In the genomic region with DNA sequence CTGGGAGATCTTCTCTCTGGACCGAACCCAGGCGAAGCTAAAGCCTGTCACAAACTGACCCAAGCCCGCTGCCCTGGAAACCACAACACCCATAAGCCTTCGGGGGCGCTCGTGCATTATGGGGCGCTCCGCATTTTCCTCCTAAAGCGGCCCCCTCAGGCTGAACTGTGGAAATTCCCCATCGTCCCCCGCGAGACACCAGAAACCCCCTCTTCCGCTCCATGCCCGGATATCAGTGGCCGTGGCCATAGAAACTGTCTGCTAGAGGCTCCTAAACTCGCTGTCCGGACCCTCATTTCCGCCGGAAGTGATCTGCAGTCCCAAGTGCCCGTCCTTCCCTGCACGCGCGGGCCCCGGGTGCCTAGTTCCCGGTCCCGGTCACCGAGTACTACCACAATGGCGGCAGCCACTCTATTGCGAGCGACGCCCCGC, we compare ENCODE assay signal across 8 mouse cellular contexts. TPM values are rescaled to one million over a fixed set of nuclear protein-coding genes. Genes with fewer than 3 reads are reported as not detected.
DNase-seq lines count a peak whose midpoint lies in the region; ATAC-seq and TF ChIP-seq lines count a peak whose summit lies in the region.

Gene Tufm (plus strand): TSS at position 310 of the 432 bp plus-strand sequence.

- WGBS in forebrain, postnatal 0 days: 2% methylated on average over 32 of the region's 32 CpGs
- 0% methylated on average over 32 of the region's 32 CpGs for WGBS in lung, embryonic 16.5 days

- DNase-seq in G1E (ENCODE audit: low spot score): peak; percentile 90
- DNase-seq in cerebellum, adult 18-20 months: peak; percentile 95 to 99
- DNase-seq in forebrain, postnatal 0 days: peak; percentile 97
- peak; percentile 96 for DNase-seq in heart, postnatal 4 days
- DNase-seq in layer of hippocampus, adult 9-10 months (ENCODE audit: low spot score): peak; percentile 94
- DNase-seq in ovary, postnatal 10 days (ENCODE audit: low spot score): peak; percentile 80
- DNase-seq in thymus, postnatal 10 days (ENCODE audit: low spot score in 2 of 2): peak; percentile 91 to 92

- TF ChIP-seq CTCF in G1E (IDR thresholded peaks at IDR 0.05; ENCODE audit: low read depth, low read length): no peak
- peak; percentile 72 for TF ChIP-seq CTCF in forebrain, postnatal 0 days (IDR thresholded peaks at IDR 0.05; ENCODE audit: low read depth)

- H3K27ac ChIP-seq in forebrain, postnatal 0 days (ENCODE audit: low read depth, low read length): peak within 1 kb of the TSS; percentile 76
- peak within 1 kb of the TSS; percentile 57 for H3K27ac ChIP-seq in lung, embryonic 16.5 days (ENCODE audit: low read length)

- H3K27me3 ChIP-seq in G1E (ENCODE audit: insufficient read depth, low read length): no peaks in the 10 kb centered on the region
- no peaks in the 10 kb centered on the region for H3K27me3 ChIP-seq in forebrain, postnatal 0 days (ENCODE audit: insufficient read depth, low read length)
- no peaks in the 10 kb centered on the region for H3K27me3 ChIP-seq in lung, embryonic 16.5 days (ENCODE audit: control insufficient read depth, insufficient read depth, low read depth, low read length)

- peak within 1 kb of the TSS; percentile 81 for H3K4me3 ChIP-seq in G1E (ENCODE audit: low read depth, low read length)
- peak within 1 kb of the TSS; percentile 54 for H3K4me3 ChIP-seq in forebrain, postnatal 0 days (ENCODE audit: low read depth, low read length)
- H3K4me3 ChIP-seq in lung, embryonic 16.5 days (ENCODE audit: low read length): peak within 1 kb of the TSS; percentile 75

- H3K4me1 ChIP-seq in G1E (ENCODE audit: insufficient read depth, low read depth, low read length): peaks cover 51% of the 10 kb centered on the region
- H3K4me1 ChIP-seq in forebrain, postnatal 0 days (ENCODE audit: insufficient read depth): peaks cover 5% of the 10 kb centered on the region; the same call in 1 of the 2 replicates
- peaks cover 9% of the 10 kb centered on the region for H3K4me1 ChIP-seq in lung, embryonic 16.5 days (replicated peaks; ENCODE audit: control insufficient read depth, insufficient read depth, low read length)

- H3K36me3 ChIP-seq in G1E (replicated peaks): peaks cover 38% of the 10 kb centered on the region
- peaks cover 33% of the 10 kb centered on the region for H3K36me3 ChIP-seq in forebrain, postnatal 0 days (ENCODE audit: insufficient read depth)
- peaks cover 9% of the 10 kb centered on the region for H3K36me3 ChIP-seq in lung, embryonic 16.5 days (ENCODE audit: control insufficient read depth, insufficient read depth, low read length)

- H3K4me2 ChIP-seq in forebrain, postnatal 0 days (ENCODE audit: low read depth): peak within 1 kb of the TSS; percentile 87
- peak within 1 kb of the TSS; percentile 93 for H3K4me2 ChIP-seq in lung, embryonic 16.5 days (ENCODE audit: low read depth, low read length)

- H3K9me3 ChIP-seq in G1E (replicated peaks): no peaks in the 10 kb centered on the region
- no peaks in the 10 kb centered on the region for H3K9me3 ChIP-seq in forebrain, postnatal 0 days (ENCODE audit: low read length)
- H3K9me3 ChIP-seq in lung, embryonic 16.5 days (ENCODE audit: control insufficient read depth, low read length): no peaks in the 10 kb centered on the region

- ATAC-seq in G1E (ENCODE audit: extremely low read depth, insufficient number of reproducible peaks, low FRiP score, poor library complexity, severe bottlenecking): peak; percentile 90
- peak; percentile 98 for ATAC-seq in forebrain, postnatal 0 days
- ATAC-seq in lung, embryonic 16.5 days (ENCODE audit: low read depth): peak; percentile 95

- peak within 1 kb of the TSS; percentile 67 for H3K9ac ChIP-seq in forebrain, postnatal 0 days
- H3K9ac ChIP-seq in lung, embryonic 16.5 days (ENCODE audit: low read length): peak within 1 kb of the TSS; percentile 77

RNA-seq across cellular contexts. Expression of gene Tufm, which starts in this region (rescaled TPM):
- total RNA-seq in G1E (2014; fragmentation: Nextera tagmentation) (89.3 and 123 TPM in 2 replicates), G1E (2017) (80.3 and 81.9 TPM in 2 replicates)
- 59.4 and 126 TPM in 2 replicates for polyA plus RNA-seq in G1E (2012)
- 75.9 and 76.5 TPM in 2 replicates for total RNA-seq in forebrain, postnatal 0 days (2014; rRNA removed)
- 97.6 and 102 TPM in 2 replicates for polyA plus RNA-seq in forebrain, postnatal 0 days (2015; fragmentation: Nextera tagmentation; extraction: Ambion mirVana)
- total RNA-seq in heart, postnatal 4 days (2021): 100 to 1,000 TPM; 224 to 238 TPM
- 106 and 112 TPM in 2 replicates for polyA plus RNA-seq in lung, embryonic 16.5 days (2015; fragmentation: Nextera tagmentation; extraction: Ambion mirVana)

Comparison
In these comparisons a context has a peak if more than half of its experiments do, and no peak if none do; other contexts are left out.
1. Peak in every context shown above with its lines: DNase-seq, ATAC-seq, H3K4me3 ChIP-seq and H3K27ac ChIP-seq.